Comparison of ENCODE assay signal across 28 mouse cellular contexts in the genomic region with DNA sequence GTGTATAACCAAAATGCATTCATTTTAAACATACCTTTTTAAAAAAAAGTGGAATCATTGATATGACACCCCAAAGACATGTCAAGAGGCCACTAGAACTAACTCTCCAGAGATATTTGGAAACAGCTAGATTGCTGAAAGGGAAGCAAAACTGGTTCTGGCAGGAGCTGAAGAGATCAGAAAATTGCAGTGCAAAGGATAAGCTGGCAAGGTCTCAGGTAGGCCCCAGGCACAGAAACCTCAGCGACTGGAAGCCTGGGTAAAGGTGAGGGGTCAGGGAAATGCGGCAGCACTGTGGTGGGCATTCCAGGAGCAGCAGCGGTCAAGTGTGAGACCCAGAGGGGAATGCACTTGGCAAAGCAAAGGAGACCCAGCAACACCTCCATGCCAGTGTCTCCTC. TPM values are rescaled to one million over a fixed set of nuclear protein-coding genes. Genes with fewer than 3 reads are reported as not detected.
DNase-seq lines count a peak whose midpoint lies in the region; ATAC-seq and TF ChIP-seq lines count a peak whose summit lies in the region.
"Had no signal": no experiment of that assay in that cellular context is flagged by ENCODE, and none has a peak within 500 bp of the region (broad histone marks: within the 10 kb centered on the region; RNA-seq: fewer than 3 reads in every experiment).

No protein-coding gene starts in this region.

- H3K27ac ChIP-seq in heart, embryonic 10.5 days: no peak overlapping the region
- no peak overlapping the region for H3K27ac ChIP-seq in heart, adult 2 months
- H3K27ac ChIP-seq in lung, postnatal 0 days (ENCODE audit: low read length): no peak overlapping the region
- no peak overlapping the region for H3K27ac ChIP-seq in midbrain, embryonic 11.5 days (ENCODE audit: low read depth, low read length)
- H3K27ac ChIP-seq: embryonic facial prominence, embryonic 12.5 days; embryonic facial prominence, embryonic 15.5 days; forebrain, embryonic 12.5 days; heart, embryonic 13.5 days; hindbrain, embryonic 12.5 days; hindbrain, embryonic 15.5 days had no signal

- no peak for TF ChIP-seq POLR2A in heart, adult 2 months (IDR thresholded peaks at IDR 0.05; ENCODE audit: insufficient read depth, low read depth, low read length)
- no peak for TF ChIP-seq POLR2A in lung, adult 2 months (IDR thresholded peaks at IDR 0.05; ENCODE audit: borderline replicate concordance, extremely low read depth, low read depth, low read length)

- 68% methylated on average over 3 of the region's 3 CpGs for WGBS in heart, embryonic 10.5 days
- WGBS in heart, adult 2 months: 80% methylated on average over 3 of the region's 3 CpGs
- 34% methylated on average over 3 of the region's 3 CpGs for WGBS in lung, postnatal 0 days
- 67% methylated on average over 3 of the region's 3 CpGs for WGBS in lung, adult 2 months
- 66% methylated on average over 3 of the region's 3 CpGs for WGBS in midbrain, embryonic 11.5 days

- no peak overlapping the region for H3K4me2 ChIP-seq in lung, postnatal 0 days (replicated peaks; ENCODE audit: low read depth, low read length)
- no peak overlapping the region for H3K4me2 ChIP-seq in midbrain, embryonic 11.5 days
- H3K4me2 ChIP-seq: embryonic facial prominence, embryonic 12.5 days; embryonic facial prominence, embryonic 15.5 days; forebrain, embryonic 12.5 days; heart, embryonic 13.5 days; hindbrain, embryonic 12.5 days; hindbrain, embryonic 15.5 days had no signal

- no peak overlapping the region for H3K4me3 ChIP-seq in heart, embryonic 10.5 days
- H3K4me3 ChIP-seq in heart, adult 2 months: no peak overlapping the region
- H3K4me3 ChIP-seq in lung, postnatal 0 days (ENCODE audit: low read depth, low read length): no peak overlapping the region
- no peak overlapping the region for H3K4me3 ChIP-seq in lung, adult 2 months (replicated peaks; ENCODE audit: extremely low read depth, low read depth, low read length)
- no peak overlapping the region for H3K4me3 ChIP-seq in midbrain, embryonic 11.5 days (ENCODE audit: low read depth, low read length)
- H3K4me3 ChIP-seq: embryonic facial prominence, embryonic 12.5 days; embryonic facial prominence, embryonic 15.5 days; forebrain, embryonic 12.5 days; heart, embryonic 13.5 days; hindbrain, embryonic 12.5 days; hindbrain, embryonic 15.5 days had no signal

- TF ChIP-seq CTCF in heart, adult 2 months (IDR thresholded peaks at IDR 0.05): no peak
- no peak for TF ChIP-seq CTCF in lung, postnatal 0 days (IDR thresholded peaks at IDR 0.05)
- TF ChIP-seq CTCF in lung, adult 2 months (IDR thresholded peaks at IDR 0.05; ENCODE audit: insufficient read depth, low read length): no peak

- no peak overlapping the region for H3K9ac ChIP-seq in heart, adult 2 months (ENCODE audit: low read depth, low read length)
- H3K9ac ChIP-seq in lung, postnatal 0 days (replicated peaks; ENCODE audit: low read depth): no peak overlapping the region
- H3K9ac ChIP-seq in midbrain, embryonic 11.5 days (ENCODE audit: low read length): no peak overlapping the region
- H3K9ac ChIP-seq: embryonic facial prominence, embryonic 12.5 days; embryonic facial prominence, embryonic 15.5 days; forebrain, embryonic 12.5 days; heart, embryonic 13.5 days; hindbrain, embryonic 12.5 days; hindbrain, embryonic 15.5 days had no signal

- H3K79me2 ChIP-seq in heart, adult 2 months (replicated peaks; ENCODE audit: control insufficient read depth, insufficient read depth, low read length): no peaks in the 10 kb centered on the region

- TF ChIP-seq EP300 in heart, adult 2 months (IDR thresholded peaks at IDR 0.05; ENCODE audit: insufficient read depth, low read depth, low read length): no peak
- 0 out of 2 replicates have a peak, but pooled peaks have one; percentile 29 for TF ChIP-seq EP300 in lung, postnatal 0 days (IDR thresholded peaks at IDR 0.05)

- peak; percentile 65 for DNase-seq in heart, embryonic 10.5 days (ENCODE audit: low spot score)
- no peak for DNase-seq in heart, adult 2 months
- peak; percentile 12 to 33 for DNase-seq in lung, adult 18-20 months
- DNase-seq in lung, postnatal 10 days: no peak
- peak; percentile 53 for DNase-seq in lung, postnatal 0 days (ENCODE audit: low spot score)
- DNase-seq in lung, adult 2 months: no peak
- peak; percentile 15 for DNase-seq in lung, postnatal 36 days
- DNase-seq in midbrain, embryonic 11.5 days (ENCODE audit: low spot score, missing footprints): no peak
- DNase-seq: adrenal gland, adult 2 months; adrenal gland, postnatal 14 days; cerebellum, adult 11 months; cerebellum, adult 2 months; cerebellum, adult 9-11 months; cerebellum, postnatal 25 days; gastrocnemius, postnatal 10 days; gastrocnemius, postnatal 36 days; heart, postnatal 14 days had no signal

- peak; percentile 40; the same call in 1 of the 2 replicates for ATAC-seq in lung, postnatal 0 days
- ATAC-seq in midbrain, embryonic 11.5 days (ENCODE audit: low FRiP score): no peak
- ATAC-seq: CD4-positive, CD25-positive, alpha-beta regulatory T cell, adult 4 months; forebrain, embryonic 16.5 days had no signal

- H3K4me1 ChIP-seq in heart, embryonic 10.5 days: 0 out of 2 replicates have a peak, but pooled peaks cover 8% of the 10 kb centered on the region
- H3K4me1 ChIP-seq in heart, adult 2 months (ENCODE audit: control insufficient read depth, insufficient read depth, low read length): peaks cover 3% of the 10 kb centered on the region; the same call in 1 of the 2 replicates
- peaks cover 4% of the 10 kb centered on the region for H3K4me1 ChIP-seq in lung, postnatal 0 days (ENCODE audit: insufficient read depth, low read depth, low read length)
- no peaks in the 10 kb centered on the region for H3K4me1 ChIP-seq in lung, adult 2 months (ENCODE audit: control insufficient read depth, insufficient read depth, low read length)
- no peaks in the 10 kb centered on the region for H3K4me1 ChIP-seq in midbrain, embryonic 11.5 days (ENCODE audit: control insufficient read depth, insufficient read depth, low read length)
- H3K4me1 ChIP-seq: embryonic facial prominence, embryonic 15.5 days; forebrain, embryonic 12.5 days; hindbrain, embryonic 12.5 days; hindbrain, embryonic 15.5 days had no signal

- no peaks in the 10 kb centered on the region for H3K9me3 ChIP-seq in heart, embryonic 10.5 days
- no peaks in the 10 kb centered on the region for H3K9me3 ChIP-seq in lung, postnatal 0 days (ENCODE audit: low read length)
- no peaks in the 10 kb centered on the region for H3K9me3 ChIP-seq in midbrain, embryonic 11.5 days (ENCODE audit: control insufficient read depth, low read length)
- H3K9me3 ChIP-seq: embryonic facial prominence, embryonic 12.5 days; embryonic facial prominence, embryonic 15.5 days; forebrain, embryonic 12.5 days; heart, embryonic 13.5 days; hindbrain, embryonic 12.5 days; hindbrain, embryonic 15.5 days had no signal

- intact Hi-C loops in heart, adult 2 months (cut with DNase I): no loop called here

- H3K36me3 ChIP-seq in heart, embryonic 10.5 days: no peaks in the 10 kb centered on the region
- no peaks in the 10 kb centered on the region for H3K36me3 ChIP-seq in heart, adult 2 months (ENCODE audit: control insufficient read depth, insufficient read depth, low read length)
- H3K36me3 ChIP-seq in lung, postnatal 0 days (ENCODE audit: insufficient read depth, low read length): no peaks in the 10 kb centered on the region
- no peaks in the 10 kb centered on the region for H3K36me3 ChIP-seq in midbrain, embryonic 11.5 days (ENCODE audit: control insufficient read depth, insufficient read depth, low read length)
- H3K36me3 ChIP-seq: embryonic facial prominence, embryonic 12.5 days; embryonic facial prominence, embryonic 15.5 days; forebrain, embryonic 12.5 days; heart, embryonic 13.5 days; hindbrain, embryonic 12.5 days; hindbrain, embryonic 15.5 days had no signal

- H3K27me3 ChIP-seq in heart, embryonic 10.5 days (ENCODE audit: insufficient read depth, poor library complexity, severe bottlenecking): no peaks in the 10 kb centered on the region
- no peaks in the 10 kb centered on the region for H3K27me3 ChIP-seq in heart, adult 2 months (ENCODE audit: control insufficient read depth, insufficient read depth, low read length)
- no peaks in the 10 kb centered on the region for H3K27me3 ChIP-seq in lung, postnatal 0 days (replicated peaks; ENCODE audit: insufficient read depth, low read length)
- no peaks in the 10 kb centered on the region for H3K27me3 ChIP-seq in midbrain, embryonic 11.5 days (ENCODE audit: control insufficient read depth, insufficient read depth, low read length)
- H3K27me3 ChIP-seq: embryonic facial prominence, embryonic 12.5 days; embryonic facial prominence, embryonic 15.5 days; forebrain, embryonic 12.5 days; heart, embryonic 13.5 days; hindbrain, embryonic 12.5 days; hindbrain, embryonic 15.5 days had no signal

RNA-seq across cellular contexts. Expression of gene Galnt18, which starts 30.0 kb away (rescaled TPM):
- 5.4 and 8.2 TPM in 2 replicates for polyA plus RNA-seq in heart, embryonic 10.5 days (2016; fragmentation: Nextera tagmentation; extraction: Ambion mirVana)
- total RNA-seq in heart, adult 2 months (2021): 10 to 100 TPM; 11.4 to 13.6 TPM
- polyA plus RNA-seq in heart, adult 2 months (2012; rRNA removed): 12.1 and 16.6 TPM in 2 replicates
- polyA plus RNA-seq in lung, postnatal 0 days (2015; fragmentation: Nextera tagmentation; extraction: Ambion mirVana): 112 and 125 TPM in 2 replicates
- polyA plus RNA-seq in lung, adult 2 months (2012; rRNA removed): 142 and 148 TPM in 2 replicates
- polyA plus RNA-seq in midbrain, embryonic 11.5 days (2014; fragmentation: Nextera tagmentation; extraction: Ambion mirVana): 4.1 and 4.4 TPM in 2 replicates
- total RNA-seq: common myeloid progenitor, adult 5-6 weeks; granulocyte monocyte progenitor cell, adult 5-6 weeks; MEL had no signal
- polyA plus RNA-seq: CD4-positive, CD25-positive, alpha-beta regulatory T cell, adult 4 months had no signal

Comparison
In these comparisons a context has a peak if more than half of its experiments do, and no peak if none do; other contexts are left out.
1. DNase-seq: peak in heart, embryonic 10.5 days (single experiment), lung, adult 18-20 months (2 of 2), lung, postnatal 0 days (single experiment) and lung, postnatal 36 days (single experiment); none in heart, adult 2 months (0 of 2), lung, postnatal 10 days (single experiment), lung, adult 2 months (single experiment) and midbrain, embryonic 11.5 days (single experiment).